Mouse (Mus musculus) embryo, embryonic 9.5 days (tissue): ENCODE measurements at regions not wholly inside any gene's neighbourhood (a gene's known extent, or its start where the extent isn't known, plus 50 kb on each side); places are given as distances from the start of the nearest gene placed in this dataset.
A peak's percentile ranks its signal among the peaks of the same experiment; 100 is the strongest.

Experiments
- DNase-seq: peaks from one replicate; pipeline ENCODE4 v3.0.0-alpha.2; 2017; ENCODE audit errors: extremely low spot score

- no peak for DNase-seq
Observed at GRCm38 (mm10) chr2:117543301-117543782, 200.5 kb upstream of the Rasgrp1 start.

GRCm38 (mm10) chr2:117548273-117548672, 205.5 kb upstream of the Rasgrp1 start:
- no peak for DNase-seq

- no peak for DNase-seq
Observed at GRCm38 (mm10) chr2:117556301-117556700, 213.5 kb upstream of the Rasgrp1 start.

- no peak for DNase-seq
Observed at GRCm38 (mm10) chr2:117570987-117571386, 228.2 kb upstream of the Rasgrp1 start.

GRCm38 (mm10) chr2:117587381-117587780, 244.6 kb upstream of the Rasgrp1 start:
- DNase-seq = no peak

- no peak for DNase-seq
Observed at GRCm38 (mm10) chr2:117595028-117595427, 252.2 kb upstream of the Rasgrp1 start.

- DNase-seq = no peak
Observed at GRCm38 (mm10) chr2:117597573-117597972, 254.8 kb upstream of the Rasgrp1 start.

GRCm38 (mm10) chr2:117614772-117615171, 272.0 kb upstream of the Rasgrp1 start:
- peak; percentile 20 for DNase-seq

GRCm38 (mm10) chr2:117618063-117618462, 275.3 kb upstream of the Rasgrp1 start:
- DNase-seq = no peak

- DNase-seq = peak; percentile 21
Observed at GRCm38 (mm10) chr2:117623955-117624354, 281.2 kb upstream of the Rasgrp1 start.

GRCm38 (mm10) chr2:117634906-117635305, 292.1 kb upstream of the Rasgrp1 start:
- no peak for DNase-seq

GRCm38 (mm10) chr2:117637397-117637796, 294.6 kb upstream of the Rasgrp1 start:
- DNase-seq = no peak

GRCm38 (mm10) chr2:117652101-117652500, 309.3 kb upstream of the Rasgrp1 start:
- no peak for DNase-seq

- peak; percentile 9 for DNase-seq
Observed at GRCm38 (mm10) chr2:117652647-117653046, 309.8 kb upstream of the Rasgrp1 start.

- DNase-seq = no peak
Observed at GRCm38 (mm10) chr2:117656546-117657175, 313.9 kb upstream of the Rasgrp1 start.

- DNase-seq = no peak
Observed at GRCm38 (mm10) chr2:117660217-117660924, 317.6 kb upstream of the Rasgrp1 start.

- no peak for DNase-seq
Observed at GRCm38 (mm10) chr2:117662653-117663052, 319.9 kb upstream of the Rasgrp1 start.

- DNase-seq = no peak
Observed at GRCm38 (mm10) chr2:117666528-117666927, 323.7 kb upstream of the Rasgrp1 start.

- DNase-seq = no peak
Observed at GRCm38 (mm10) chr2:117668137-117668536, 325.3 kb upstream of the Rasgrp1 start.

- no peak for DNase-seq
Observed at GRCm38 (mm10) chr2:117674877-117675276, 332.1 kb upstream of the Rasgrp1 start.

GRCm38 (mm10) chr2:117678650-117679049, 335.8 kb upstream of the Rasgrp1 start:
- no peak for DNase-seq

GRCm38 (mm10) chr2:117685836-117686453, 343.1 kb upstream of the Rasgrp1 start:
- DNase-seq = no peak

- no peak for DNase-seq
Observed at GRCm38 (mm10) chr2:117693537-117693936, 350.7 kb upstream of the Rasgrp1 start.
